Mouse (Mus musculus) mature B cell (primary cell): ENCODE data around the gene Smc3.

Experiments used
- in situ Hi-C: fragments of 300-500 bp; cut with MboI; formaldehyde crosslinking; loops from 2 replicates; pipeline ENCODE4 v1.14.3; 2019

Smc3 gene

DNA sequence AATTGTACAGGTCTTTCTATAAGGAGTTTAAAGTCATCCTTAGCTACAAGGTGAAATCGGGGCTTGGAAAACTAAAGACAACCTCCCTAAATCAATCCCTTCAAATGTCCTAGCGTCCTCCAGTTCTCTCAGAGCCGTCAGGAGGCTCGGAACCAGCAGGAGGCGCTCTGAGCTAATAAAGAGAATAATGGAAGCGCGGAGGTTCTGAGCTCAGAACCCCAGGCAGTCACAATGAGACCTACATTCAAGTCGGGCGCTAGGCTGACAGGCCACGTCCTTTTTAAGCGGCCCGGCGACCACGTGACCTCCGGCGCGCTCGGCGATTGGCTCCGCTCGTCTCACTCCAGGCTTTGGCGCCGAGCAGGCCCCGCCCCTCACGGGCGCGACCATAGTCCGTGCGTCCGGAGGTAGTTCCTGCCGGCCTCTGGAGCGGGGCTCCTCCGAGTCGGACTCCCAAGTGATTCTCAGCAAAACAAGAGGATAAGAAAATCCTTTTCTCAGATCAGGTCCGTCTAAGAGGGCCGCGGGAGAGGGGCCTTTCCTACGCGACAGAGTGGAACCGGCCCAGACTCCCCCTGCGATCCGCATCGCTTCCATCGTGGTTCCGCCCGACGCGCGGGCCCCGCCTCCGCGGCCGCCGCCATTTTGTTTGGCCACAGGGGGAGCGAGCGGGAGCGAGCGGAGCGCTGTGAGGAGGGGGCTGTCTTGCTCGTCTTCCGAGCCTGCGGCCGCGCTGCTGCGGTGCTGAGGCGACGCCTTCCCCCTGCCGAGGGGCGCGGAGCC, at the start of gene Smc3:
Smc3 (plus strand) TSS at position 642 of the 783 bp plus-strand sequence.
- in situ Hi-C loops: no loop called here

GRCm38 (mm10) chr19:53550972-53551371, 49.2 kb upstream of the Smc3 start:
- in situ Hi-C loops: no loop called here

- in situ Hi-C loops: no loop called here
Observed at GRCm38 (mm10) chr19:53552216-53552786, 47.9 kb upstream of the Smc3 start.

- in situ Hi-C loops: no loop called here
Observed at GRCm38 (mm10) chr19:53552795-53553194, 47.4 kb upstream of the Smc3 start.

- in situ Hi-C loops: no loop called here
Observed at GRCm38 (mm10) chr19:53554402-53554801, 45.8 kb upstream of the Smc3 start.

DNA sequence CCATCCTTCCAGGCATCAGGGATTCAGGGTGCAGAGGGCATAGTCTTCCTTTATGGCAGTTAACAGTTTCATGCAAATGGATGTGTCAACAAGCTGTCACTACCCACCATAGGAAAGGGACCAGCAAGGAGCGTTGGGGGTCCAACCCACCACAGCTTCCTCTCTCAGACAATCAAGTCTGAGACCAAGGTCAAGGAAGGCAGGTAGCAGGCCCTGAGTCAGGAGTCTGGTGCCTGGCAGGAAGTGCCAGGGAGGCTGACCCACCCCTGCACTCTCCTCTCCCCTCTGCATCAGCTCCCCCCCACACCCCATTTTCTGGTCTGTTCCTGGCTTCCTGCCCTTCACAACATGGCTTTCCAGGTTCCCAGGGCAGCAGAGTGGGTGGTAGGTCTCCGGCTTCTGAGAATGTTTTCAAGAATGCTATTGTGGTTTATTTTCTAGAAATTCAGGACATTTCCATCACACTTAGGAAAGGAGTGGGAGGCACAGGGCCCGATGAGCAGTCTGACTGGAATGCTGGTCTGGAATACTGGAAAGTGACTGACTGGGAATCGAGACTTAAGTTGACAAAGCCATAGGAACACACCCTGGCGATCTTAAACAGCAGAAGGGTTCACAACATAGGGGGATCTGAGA, 45.1 kb upstream of the Smc3 start:
- in situ Hi-C loops: no loop called here

DNA sequence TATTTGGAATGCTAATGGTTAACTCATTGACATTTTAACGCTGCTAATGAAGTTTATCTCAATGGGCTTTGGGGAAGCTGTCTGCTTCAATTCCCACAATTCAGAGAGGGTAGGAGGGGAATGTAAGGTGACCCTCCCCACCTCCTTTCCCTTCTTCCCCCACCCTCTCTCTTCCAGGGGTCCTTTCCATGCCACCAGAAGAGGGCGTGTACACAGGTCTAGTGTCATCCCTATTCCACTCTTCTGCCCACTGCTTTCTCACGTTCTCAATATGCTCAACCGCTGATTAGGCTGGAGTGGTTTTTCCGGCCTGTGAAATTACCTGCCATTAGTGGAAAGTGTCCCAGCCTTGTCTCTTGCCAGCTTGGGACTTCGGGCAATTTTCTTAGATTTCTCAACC, 43.4 kb upstream of the Smc3 start:
- in situ Hi-C loops: no loop called here

DNA sequence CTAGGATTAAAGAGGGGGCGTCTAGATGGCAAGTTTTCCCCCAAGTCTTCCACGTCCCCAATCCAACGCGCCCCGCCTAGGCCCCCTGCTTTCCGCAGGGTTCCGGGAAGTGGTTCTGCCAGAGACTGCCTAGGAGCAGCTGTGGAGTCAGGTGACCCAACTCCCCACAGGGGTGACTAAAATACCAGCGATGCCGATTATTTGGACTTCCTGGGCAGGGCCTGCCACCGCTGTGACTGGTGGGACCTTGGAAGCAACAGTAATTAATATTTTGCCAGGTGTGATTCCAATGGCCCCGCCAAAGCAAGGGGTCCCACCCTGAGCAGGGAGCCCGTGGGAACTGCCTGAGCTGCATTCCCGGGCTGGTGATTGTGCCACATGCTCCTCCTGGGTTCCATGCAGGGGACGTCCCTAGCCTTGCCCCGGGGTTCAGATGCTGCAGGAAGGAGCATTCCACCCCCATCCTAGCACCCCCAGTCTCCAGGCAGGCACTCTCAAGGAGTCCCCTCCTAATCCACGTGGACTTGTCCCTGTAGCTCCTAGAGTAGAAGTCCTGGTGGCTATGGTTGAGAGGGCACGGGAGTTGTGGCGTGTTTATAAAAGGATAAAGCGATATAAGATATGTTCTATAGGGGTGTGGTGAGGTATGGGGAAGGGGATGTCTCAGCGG, 42.8 kb upstream of the Smc3 start:
- in situ Hi-C loops: no loop called here

DNA sequence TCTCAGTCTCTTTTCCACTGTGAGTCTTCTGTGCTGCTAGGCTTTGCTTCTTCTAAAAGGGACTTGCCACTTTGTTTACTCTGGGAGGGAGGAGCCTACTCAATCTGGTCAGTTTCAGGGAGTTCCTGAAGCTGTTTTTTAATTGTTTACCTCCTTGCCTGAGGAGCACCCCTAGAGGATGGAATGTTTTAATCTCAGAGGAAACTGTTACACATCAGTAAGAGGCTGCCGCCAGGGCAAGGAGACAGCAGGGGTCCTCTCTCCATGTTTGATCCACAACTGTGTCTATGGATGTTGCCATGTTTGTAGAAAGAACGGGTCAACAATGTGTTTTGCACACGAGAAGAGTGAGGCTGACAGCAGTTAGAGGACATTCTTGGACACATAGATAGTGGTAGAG, 39.8 kb upstream of the Smc3 start:
- in situ Hi-C loops: no loop called here

DNA sequence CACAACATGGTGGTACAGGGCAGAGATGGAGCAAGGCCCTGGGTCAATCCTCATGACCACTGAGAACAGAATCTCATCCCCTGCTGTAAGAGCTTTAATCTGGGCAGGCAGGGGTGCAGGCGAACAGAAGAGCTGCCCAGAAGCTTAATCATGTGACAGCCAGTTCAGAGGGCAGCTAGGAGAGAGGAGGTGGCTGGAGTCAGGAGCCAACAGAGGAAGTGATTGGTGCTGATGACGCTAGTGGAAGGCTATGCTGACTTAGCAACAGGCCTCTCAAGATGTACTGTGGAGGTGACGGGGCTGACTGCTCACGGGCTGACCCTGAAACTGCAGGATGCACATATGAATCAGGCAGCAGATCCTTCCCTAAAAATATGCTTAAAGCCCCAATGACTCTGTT, 36.0 kb upstream of the Smc3 start:
- in situ Hi-C loops: no loop called here

GRCm38 (mm10) chr19:53565565-53566277, 34.5 kb upstream of the Smc3 start:
- in situ Hi-C loops: no loop called here

DNA sequence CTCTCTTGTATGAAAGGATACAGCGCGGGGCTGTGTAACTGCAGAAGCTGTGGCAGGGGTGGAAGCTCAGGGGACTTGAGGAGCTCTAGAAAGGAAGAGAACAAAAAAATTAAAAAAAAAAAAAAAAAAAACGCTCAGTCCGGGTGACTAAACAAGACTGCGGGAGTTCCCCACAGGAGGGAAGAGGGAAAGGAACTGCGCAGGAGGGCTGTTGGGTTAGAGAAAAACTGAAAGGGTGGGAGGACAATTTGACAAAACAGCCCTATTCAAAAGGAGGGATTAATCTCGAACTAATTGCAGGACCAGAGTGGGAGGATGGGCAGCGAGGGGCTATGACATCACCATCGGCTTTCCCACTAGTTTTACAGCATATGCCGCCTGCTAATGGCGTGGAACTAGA, 32.3 kb upstream of the Smc3 start:
- in situ Hi-C loops: no loop called here

GRCm38 (mm10) chr19:53568553-53568952, 31.6 kb upstream of the Smc3 start:
- in situ Hi-C loops: no loop called here

GRCm38 (mm10) chr19:53571056-53571455, 29.1 kb upstream of the Smc3 start:
- in situ Hi-C loops: loop anchor here (5.0 to 10.0 kb wide), 2 partner anchors 149 to 176 kb away; partner anchors contain the start of gene Smndc1

GRCm38 (mm10) chr19:53571501-53572428, 28.4 kb upstream of the Smc3 start:
- in situ Hi-C loops: loop anchor here (5.0 to 10.0 kb wide), 2 partner anchors 149 to 177 kb away; partner anchors contain the start of gene Smndc1

DNA sequence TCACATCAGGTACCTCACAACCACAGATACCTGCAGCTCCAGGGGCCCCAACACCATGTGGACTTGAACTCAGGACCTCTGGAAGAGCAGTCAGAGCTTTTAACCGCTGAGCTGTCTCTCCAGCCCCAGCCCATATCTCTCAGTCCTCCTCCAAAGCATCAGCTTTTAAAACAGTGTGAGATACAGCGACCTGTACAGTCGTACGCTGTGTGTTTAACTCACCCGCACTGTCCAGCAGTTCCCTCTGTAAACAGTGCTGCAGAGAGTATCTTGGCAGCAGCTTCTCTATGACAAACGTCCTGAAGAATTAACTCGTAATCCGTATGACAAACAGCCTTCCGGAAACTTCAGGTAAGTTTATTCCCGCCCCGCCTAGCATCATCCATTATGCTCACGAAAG, 27.6 kb upstream of the Smc3 start:
- in situ Hi-C loops: loop anchor here (5.0 to 10.0 kb wide), 2 partner anchors 150 to 178 kb away; partner anchors contain the start of gene Smndc1

GRCm38 (mm10) chr19:53573151-53573550, 27.0 kb upstream of the Smc3 start:
- in situ Hi-C loops: loop anchor here (5.0 to 10.0 kb wide), 2 partner anchors 151 to 178 kb away; partner anchors contain the start of gene Smndc1

GRCm38 (mm10) chr19:53574131-53574530, 26.1 kb upstream of the Smc3 start:
- in situ Hi-C loops: loop anchor here (5.0 to 10.0 kb wide), 2 partner anchors 152 to 179 kb away; partner anchors contain the start of gene Smndc1

GRCm38 (mm10) chr19:53574546-53574945, 25.7 kb upstream of the Smc3 start:
- in situ Hi-C loops: loop anchor here (5.0 to 10.0 kb wide), 2 partner anchors 152 to 180 kb away; partner anchors contain the start of gene Smndc1
